Mouse (Mus musculus): Measurements from ENCODE around the gene Abcc5.
A peak's percentile ranks its signal among the peaks of the same experiment; 100 is the strongest.

The Abcc5 gene

DNA sequence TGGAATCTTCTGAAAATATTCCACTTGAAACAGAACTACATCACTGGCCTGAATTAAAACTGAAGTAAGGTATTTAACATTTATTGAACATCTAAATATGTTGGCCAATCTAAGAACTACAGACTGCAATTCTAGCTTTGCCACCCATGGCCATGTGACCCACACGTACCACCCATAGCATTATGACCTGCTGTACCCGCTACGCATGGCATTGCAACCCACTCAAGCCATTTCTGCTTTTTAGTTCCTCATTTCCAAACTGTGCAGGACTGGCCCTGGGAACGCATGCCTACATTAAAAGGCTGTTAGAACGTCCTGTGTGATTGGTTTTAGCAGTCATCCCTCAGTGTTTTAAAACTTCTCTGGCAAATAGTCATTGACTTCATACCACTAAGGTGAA lies 68.4 kb downstream of the Abcc5 start:
- DNase-seq, result no peak

DNA sequence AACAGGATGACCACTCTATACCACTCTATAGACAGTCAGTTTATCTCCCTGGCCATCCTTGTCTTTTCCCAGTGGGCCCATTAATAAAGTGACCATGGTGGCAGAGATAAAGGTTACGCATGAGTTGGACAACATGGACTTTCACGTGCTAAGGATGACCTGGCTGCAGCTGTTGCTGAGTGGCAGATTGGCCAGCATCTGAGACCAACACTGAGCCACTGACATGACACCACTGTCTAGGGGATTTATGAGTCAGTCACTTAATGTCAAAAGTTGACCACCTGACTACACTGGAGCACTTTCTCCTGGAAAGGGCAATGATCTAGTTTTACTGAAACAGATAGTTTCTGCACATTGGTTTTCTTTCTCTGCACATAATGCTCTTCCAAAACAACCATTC lies 71.4 kb downstream of the Abcc5 start:
- DNase-seq, result no peak

DNA sequence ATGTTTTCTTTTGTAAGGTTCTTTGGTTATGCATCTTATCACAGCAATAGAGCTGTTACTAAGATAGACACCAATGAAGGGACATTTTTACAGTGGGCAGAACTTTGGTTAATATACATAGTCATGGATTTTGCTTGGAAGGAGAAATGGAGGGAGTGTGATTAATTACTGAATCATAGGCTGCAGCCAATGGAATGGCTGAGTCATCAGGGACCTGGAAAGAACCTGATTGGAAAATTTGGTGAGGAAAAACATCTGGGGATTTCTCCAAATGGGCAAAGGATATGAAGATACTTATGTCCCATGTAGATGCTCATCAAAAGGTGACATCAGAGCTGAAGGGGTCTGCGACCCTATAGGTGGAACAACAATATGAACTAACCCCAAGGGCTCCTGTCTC lies 72.2 kb downstream of the Abcc5 start:
- DNase-seq, result no peak

DNA sequence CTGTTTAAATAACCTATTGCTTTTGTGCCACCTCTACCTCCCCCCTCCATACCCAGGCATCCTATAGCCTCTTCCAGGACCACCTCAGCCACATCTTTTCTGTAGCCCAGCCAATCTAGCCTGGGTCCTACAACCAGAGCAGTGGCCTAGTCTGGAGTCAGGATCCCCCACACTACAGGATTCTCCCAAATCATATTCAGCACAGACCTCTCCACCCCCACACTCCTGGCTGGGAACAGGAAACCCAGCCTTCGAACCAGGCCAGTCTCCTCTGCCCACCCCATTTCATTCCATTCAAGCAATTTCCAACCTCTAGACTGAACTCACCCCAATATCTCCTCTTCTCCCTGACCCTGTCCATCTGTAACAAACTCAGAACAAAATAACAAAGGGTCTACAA lies 80.7 kb downstream of the Abcc5 start:
- DNase-seq, result no peak

DNA sequence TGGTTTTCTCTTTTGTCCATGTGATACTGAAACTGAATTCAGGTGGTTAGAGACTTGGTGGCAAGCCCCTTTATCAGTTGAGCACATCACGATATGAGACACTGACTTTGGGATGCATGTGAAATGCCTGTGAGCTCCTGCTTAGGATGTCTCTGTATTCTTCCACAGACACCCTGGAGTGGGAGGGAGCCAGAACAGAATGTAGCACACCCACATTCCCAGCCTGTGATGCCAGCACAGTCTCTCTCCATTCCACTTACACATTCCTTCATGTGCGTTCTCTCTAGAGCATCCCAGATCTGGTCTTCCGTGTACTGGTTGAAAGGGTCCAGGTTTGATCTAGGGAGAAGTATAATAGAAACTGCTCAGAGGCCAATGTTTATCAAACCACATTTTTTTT lies 87.6 kb downstream of the Abcc5 start:
- no peak for DNase-seq

DNA sequence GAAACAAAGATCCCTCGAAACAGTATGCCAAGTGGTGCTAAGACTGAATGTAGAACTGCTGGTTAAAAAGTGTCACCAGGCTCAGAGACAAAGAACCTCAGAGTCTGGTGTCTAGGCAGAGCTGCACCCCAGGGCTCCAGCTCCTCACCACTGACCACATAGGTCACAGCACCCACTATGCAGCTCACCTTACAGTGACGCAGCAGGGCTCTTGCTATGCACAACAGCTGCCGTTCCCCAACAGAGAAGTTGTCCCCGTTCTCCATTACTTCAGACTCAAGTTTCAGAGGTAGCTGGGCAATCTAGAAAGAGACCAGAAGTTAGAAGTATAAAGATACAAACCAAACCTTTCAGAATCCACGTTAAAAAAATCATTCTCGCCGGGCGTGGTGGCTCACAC lies 91.3 kb downstream of the Abcc5 start:
- DNase-seq, result no peak

DNA sequence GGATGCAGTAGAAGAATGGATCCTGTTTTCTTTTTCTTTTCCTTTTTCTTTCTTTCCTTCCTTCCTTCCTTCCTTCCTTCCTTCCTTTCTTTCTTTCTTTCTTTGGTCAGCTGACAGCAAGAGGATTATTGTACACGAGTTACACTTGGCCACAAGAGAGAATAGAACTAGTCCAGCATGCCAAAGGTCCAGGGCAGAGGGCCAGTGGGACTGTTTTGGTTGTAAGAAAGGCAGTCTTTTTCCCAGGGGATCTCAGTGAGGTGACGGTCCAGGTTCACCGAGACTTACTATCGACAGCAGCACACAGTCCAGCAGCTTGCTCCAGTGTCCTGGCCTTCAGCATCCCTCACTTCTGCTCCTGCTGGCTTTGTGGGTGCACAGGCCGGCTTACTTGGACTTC lies 97.9 kb downstream of the Abcc5 start:
- DNase-seq, result no peak

DNA sequence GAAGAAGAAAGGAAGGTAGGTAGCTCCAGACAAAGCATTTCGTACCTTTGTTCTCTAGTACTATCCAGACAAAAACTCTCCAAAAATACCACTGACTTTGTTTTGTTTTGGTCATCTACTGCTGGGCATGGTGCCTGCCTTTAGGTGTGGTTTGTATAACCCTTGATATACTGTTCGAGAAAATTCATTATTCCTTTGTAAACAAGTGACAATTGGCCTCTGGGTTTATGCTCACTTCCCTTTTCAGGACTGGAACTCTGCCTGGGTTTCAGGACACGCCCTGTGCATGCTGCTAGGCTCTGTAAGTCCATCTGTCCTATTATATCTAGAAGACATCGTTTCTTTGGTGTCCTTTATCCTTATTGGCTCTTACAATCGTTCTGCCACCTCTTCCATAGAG lies 100.9 kb downstream of the Abcc5 start, which contains the start of gene Cyp2ab1:
Cyp2ab1 (minus strand) TSS at position 119 of the 400 bp plus-strand sequence.
- no peak for DNase-seq

DNA sequence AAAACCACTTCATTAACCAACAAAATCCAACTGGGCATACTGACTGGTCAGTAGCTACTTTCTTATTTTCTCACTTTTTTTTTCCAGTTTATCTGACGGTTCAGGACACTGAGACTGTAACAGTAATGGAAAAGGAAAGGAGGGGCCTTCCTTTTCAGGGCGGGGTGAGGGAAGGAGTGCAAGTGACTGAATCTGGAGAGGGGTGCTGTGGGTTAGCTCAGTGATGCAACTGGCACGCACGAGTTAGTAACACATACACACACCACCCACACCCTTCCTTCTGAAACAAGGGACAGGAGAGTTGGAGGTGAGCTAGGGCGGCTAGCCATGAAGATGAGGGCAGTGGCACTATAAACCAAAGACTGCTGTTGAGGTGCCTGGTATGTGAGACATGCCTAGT lies 102.3 kb downstream of the Abcc5 start:
- DNase-seq, result no peak

DNA sequence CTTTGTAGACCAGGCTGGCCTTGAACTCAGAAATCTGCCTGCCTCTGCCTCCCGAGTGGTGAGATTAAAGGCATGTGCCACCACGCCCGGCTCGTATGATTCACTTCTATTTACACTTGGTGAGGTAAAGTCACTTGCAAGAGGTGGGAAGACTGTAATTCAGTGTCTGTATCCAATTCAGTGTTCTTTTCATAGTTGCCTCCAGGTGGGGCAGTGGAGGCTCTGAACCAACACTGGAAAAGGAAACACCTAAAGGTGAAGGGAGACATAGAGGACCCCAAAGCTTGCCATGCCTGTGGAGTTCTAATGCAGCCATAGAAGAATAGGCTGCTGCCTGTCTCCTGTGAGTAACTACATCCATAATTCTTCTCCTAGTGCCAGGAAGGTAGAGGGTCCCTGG lies 103.9 kb downstream of the Abcc5 start:
- DNase-seq, result no peak

DNA sequence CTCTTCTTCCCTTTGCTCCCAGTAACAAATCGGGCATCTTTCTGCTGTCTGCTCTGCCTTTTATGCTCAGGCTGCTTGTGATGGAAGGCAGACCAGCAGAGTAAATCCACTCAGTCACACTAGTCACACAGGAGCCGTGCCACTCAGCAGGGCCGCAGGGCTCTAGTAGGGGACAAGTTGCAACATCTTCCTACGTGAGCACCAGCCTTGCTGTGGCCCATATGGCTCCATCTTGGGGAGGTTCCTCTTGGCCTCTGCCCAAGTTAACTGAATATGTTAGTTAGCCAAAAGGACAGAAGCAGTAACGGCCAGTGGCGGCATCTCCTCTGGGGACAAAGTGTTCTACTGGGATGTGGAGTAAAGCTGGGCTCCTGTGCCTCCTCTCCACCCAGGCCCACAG lies 109.4 kb downstream of the Abcc5 start:
- DNase-seq, result no peak

DNA sequence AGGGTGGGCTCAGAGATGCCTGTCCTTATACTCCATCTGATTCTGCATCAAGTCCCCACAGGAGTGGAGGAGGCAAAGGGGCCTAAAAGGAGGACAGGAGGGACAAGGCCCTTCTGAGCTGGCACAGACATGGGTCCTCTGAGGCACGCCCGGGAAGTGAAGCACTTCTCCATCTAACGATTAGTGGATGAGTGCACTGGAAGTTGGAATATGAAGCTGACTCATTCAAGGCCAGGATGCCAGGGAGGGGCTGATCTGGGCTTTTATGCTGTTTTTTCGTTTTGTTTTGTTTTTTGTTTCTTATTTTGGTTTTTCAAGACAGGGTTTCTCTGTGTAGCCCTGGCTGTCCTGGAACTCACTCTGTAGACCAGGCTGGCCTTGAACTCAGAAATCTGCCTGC lies 110.9 kb downstream of the Abcc5 start:
- DNase-seq, result no peak

DNA sequence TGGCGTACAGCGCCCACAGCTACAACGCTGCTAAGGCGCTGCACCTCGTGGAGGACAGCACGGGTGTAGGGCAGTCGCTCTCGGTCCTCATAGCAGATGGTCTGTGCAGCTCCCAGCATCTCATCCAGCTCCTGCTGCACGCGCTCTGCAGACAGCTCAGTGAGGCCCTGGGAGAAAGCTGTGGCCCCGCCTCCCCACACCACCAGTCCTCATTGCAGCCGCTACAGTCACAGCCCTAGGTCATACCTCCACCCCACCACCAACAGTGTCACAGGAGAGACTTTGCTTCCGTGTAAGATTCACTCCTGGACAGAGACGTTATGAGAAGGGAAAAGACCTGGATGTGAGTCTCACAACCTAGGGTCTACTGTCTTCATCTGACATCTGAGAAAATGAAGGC lies 113.9 kb downstream of the Abcc5 start:
- DNase-seq, result no peak

DNA sequence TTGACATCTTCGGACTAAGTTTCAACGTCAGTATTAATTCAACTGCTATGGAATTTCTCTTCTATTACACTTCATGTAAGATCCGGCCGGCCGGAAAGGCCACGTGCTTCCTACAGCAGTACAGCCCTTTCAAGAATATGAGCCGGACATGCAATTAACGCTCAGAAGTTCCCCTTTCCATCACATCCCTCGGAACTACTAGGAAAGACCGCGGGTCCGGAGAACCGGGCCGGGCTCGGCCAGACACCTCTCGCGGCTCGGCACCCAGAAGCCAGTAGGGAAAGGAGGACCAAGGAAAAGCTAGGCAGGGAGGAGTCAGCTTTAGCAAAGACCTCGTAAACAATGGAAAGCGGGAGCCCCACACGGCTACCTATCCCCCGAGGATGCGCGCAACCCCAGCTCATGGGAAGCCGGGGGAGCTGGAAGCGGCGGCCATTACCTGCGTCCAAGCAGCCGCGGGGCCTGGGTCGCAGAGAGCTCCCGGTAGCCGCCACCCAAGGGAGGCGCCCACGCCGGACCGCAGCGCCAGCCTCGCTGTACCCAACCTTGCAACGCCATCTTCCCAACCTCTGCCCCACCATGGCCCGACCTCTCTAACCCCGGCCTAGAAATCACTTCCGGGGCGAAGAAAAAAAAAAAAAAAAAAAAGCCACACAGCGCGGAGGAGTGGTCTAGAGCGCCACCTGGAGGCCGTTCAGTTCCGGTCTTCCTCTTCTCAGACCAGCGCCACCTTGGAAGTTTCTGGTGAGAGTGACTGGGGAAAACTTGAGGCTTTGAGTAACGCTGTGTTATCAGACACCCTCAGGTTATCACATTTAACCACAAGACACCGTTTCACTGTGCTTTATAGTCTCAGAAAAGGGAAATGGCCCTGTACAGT lies 124.2 kb downstream of the Abcc5 start, which contains the start of gene Parl:
Parl (minus strand) TSS at position 618 of the 880 bp plus-strand sequence.
- DNase-seq, result peak; percentile 95

DNA sequence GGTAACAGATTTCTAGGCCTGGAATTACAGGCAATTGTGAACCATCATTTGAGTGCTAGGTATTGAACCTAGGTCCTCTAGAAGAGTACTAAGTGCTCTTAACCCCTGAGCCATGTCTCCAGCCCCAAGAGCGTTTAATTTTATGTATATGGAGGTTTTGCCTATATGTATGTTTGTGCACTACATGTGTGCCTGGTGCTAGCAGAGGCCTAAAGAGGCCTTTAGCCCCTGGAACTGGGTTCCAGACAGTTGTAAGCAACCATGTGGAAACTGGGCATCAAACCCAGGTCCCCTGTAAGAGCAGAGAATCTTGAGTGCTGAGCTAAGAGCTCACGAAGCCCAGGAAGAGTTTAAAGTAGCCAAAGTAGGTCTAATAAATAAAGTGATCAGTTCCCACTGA lies 126.1 kb downstream of the Abcc5 start:
- no peak for DNase-seq
